Mouse (Mus musculus): ENCODE data around the gene Ppp2r5c. TPM values are rescaled to one million over a fixed set of nuclear protein-coding genes. Genes with fewer than 3 reads are reported as not detected.

Ppp2r5c gene
- polyA plus RNA-seq, 1 experiment from 2014 or later = 133 TPM

DNA sequence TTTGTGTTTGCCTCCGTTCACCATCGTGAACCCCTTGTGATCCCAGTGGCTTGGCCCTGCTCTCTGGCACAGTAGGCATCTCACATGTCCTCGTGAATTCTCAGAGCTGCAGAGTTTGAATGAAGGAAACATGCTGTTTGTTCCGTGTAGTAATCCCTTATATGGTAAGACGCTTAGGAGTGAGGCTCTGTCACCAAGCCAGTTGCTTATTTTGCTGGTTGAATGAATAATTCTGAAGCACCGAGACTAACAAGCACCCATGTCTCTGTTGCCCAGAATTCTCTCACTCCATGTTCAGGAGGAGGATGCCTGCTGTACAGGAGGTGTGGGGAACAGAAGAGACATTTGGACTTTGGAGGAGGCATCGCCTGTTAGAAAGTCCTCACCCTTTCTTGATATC is 9.1 kb downstream of the Ppp2r5c start:
- Histone ChIP-seq H3K9ac (ENCODE audit: low read depth, low read length) (no peak overlapping the region), H3K36me3 (ENCODE audit: control insufficient read depth, insufficient read depth, low read length) (0 out of 2 replicates have a peak, but pooled peaks cover 3% of the 10 kb centered on the region), H3K4me2 (ENCODE audit: low read depth, low read length) (no peak overlapping the region), H3K9me3 (ENCODE audit: control insufficient read depth, low read length) (no peaks in the 10 kb centered on the region), H3K4me1 (ENCODE audit: control insufficient read depth, insufficient read depth, low read length) (no peaks in the 10 kb centered on the region), H3K27me3 (replicated peaks; ENCODE audit: control insufficient read depth, insufficient read depth, low read length) (no peaks in the 10 kb centered on the region), H3K27ac (ENCODE audit: low read length) (no peak overlapping the region), H3K4me3 (ENCODE audit: low read length) (no peak overlapping the region)
- 89% methylated on average over 7 of the region's 7 CpGs for WGBS
- no peak for ATAC-seq

DNA sequence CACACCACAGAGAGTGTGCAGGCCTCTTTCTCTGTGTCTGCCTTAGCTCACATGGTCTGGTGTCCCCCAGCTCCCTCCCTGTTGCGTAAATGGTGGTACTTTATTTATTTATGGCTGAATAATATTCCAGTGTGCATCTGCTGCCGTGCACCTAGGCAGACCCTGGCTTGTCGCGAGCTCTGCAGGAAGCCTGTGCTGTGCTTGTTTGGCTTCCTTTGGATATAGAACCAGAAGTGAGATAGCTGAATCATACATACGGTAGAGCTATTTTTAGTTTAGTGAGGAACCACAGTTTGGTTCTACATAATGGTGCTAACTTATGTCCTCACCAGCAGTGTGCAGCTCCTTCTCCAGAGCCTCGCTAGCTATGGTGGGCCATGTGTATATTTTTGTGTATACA is 11.7 kb downstream of the Ppp2r5c start:
- no peaks in the 10 kb centered on the region for H3K36me3 ChIP-seq (ENCODE audit: control insufficient read depth, insufficient read depth, low read length)
- ATAC-seq = no peak
- no peak overlapping the region for H3K4me3 ChIP-seq (ENCODE audit: low read length)
- no peaks in the 10 kb centered on the region for H3K27me3 ChIP-seq (replicated peaks; ENCODE audit: control insufficient read depth, insufficient read depth, low read length)
- H3K27ac ChIP-seq (ENCODE audit: low read length) = no peak overlapping the region
- no peak overlapping the region for H3K4me2 ChIP-seq (ENCODE audit: low read depth, low read length)
- 75% methylated on average over 6 of the region's 6 CpGs for WGBS
- H3K4me1 ChIP-seq (ENCODE audit: control insufficient read depth, insufficient read depth, low read length) = no peaks in the 10 kb centered on the region
- H3K9ac ChIP-seq (ENCODE audit: low read depth, low read length) = no peak overlapping the region
- no peaks in the 10 kb centered on the region for H3K9me3 ChIP-seq (ENCODE audit: control insufficient read depth, low read length)

DNA sequence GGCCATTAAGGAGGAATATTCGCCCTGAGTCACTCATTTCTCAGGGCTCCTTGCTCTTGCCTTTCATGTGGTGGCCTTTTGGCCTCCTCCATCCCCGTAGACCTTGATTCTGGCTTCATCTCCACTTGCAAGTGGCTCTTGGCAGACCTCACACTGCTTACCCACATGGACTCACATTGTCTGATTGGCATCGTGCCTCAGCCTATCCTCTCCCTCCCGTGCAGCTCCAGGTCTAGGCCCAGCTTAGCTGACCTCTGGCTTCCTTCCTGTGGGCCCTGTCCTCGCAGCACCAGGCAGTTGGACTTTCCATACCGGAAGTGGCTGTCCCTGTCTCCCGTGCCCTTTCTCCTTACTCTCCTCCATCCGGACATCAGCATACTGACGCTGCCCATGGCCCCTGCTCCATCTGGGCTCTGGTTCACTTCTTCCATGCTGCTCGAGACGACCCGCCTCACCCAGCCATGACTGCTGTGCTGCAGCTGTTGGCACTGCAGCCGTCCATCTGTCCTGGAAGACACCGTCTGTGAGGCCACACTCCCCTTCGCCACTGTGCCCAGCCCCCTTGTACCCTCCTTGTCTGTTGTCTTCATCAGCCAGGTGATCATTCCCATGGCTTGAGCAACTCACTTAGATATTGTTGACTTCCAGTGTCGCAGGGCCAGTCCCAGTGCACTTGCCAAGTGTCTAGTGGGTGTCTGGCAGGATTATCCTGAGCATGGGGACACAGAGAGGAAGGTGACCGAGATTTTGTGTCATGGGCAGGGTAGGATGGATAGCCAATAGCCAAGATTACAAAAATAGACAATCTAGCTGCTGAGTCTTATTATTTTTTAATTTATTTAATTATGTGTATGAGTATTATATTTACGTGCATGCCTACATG is 13.7 kb downstream of the Ppp2r5c start:
- H3K4me2 ChIP-seq (ENCODE audit: low read depth, low read length) = no peak overlapping the region
- no peaks in the 10 kb centered on the region for H3K27me3 ChIP-seq (replicated peaks; ENCODE audit: control insufficient read depth, insufficient read depth, low read length)
- ATAC-seq = no peak
- 80% methylated on average over 18 of the region's 18 CpGs for WGBS
- H3K27ac ChIP-seq (ENCODE audit: low read length) = no peak overlapping the region
- H3K36me3 ChIP-seq (ENCODE audit: control insufficient read depth, insufficient read depth, low read length) = no peaks in the 10 kb centered on the region
- no peak overlapping the region for H3K4me3 ChIP-seq (ENCODE audit: low read length)
- no peaks in the 10 kb centered on the region for H3K4me1 ChIP-seq (ENCODE audit: control insufficient read depth, insufficient read depth, low read length)
- no peak overlapping the region for H3K9ac ChIP-seq (ENCODE audit: low read depth, low read length)
- H3K9me3 ChIP-seq (ENCODE audit: control insufficient read depth, low read length) = no peaks in the 10 kb centered on the region

DNA sequence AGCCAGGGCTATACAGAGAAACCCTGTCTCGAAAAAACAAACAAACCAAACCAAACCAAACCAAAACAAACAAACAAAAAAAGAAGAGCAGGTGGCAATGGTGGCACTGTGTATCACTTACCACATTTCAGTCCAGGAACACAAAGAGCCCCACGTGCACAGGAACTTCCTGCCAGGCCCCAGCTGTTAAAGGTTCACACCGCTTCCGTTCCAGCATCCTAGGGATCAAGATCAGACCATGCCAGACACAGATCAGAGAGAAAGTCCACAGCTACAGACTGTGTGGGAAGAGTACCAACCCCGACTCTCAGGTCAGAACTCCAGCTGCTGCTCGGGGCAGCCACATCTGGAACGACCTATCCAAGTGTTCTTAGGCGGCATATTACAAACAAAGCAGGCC is 16.8 kb downstream of the Ppp2r5c start:
- WGBS = 54% methylated on average over 8 of the region's 8 CpGs
- no peak overlapping the region for H3K4me3 ChIP-seq (ENCODE audit: low read length)
- no peaks in the 10 kb centered on the region for H3K9me3 ChIP-seq (ENCODE audit: control insufficient read depth, low read length)
- H3K36me3 ChIP-seq (ENCODE audit: control insufficient read depth, insufficient read depth, low read length) = no peaks in the 10 kb centered on the region
- no peak for ATAC-seq
- no peak overlapping the region for H3K9ac ChIP-seq (ENCODE audit: low read depth, low read length)
- no peak overlapping the region for H3K4me2 ChIP-seq (ENCODE audit: low read depth, low read length)
- no peaks in the 10 kb centered on the region for H3K27me3 ChIP-seq (replicated peaks; ENCODE audit: control insufficient read depth, insufficient read depth, low read length)
- H3K4me1 ChIP-seq (ENCODE audit: control insufficient read depth, insufficient read depth, low read length) = no peaks in the 10 kb centered on the region
- H3K27ac ChIP-seq (ENCODE audit: low read length) = no peak overlapping the region

DNA sequence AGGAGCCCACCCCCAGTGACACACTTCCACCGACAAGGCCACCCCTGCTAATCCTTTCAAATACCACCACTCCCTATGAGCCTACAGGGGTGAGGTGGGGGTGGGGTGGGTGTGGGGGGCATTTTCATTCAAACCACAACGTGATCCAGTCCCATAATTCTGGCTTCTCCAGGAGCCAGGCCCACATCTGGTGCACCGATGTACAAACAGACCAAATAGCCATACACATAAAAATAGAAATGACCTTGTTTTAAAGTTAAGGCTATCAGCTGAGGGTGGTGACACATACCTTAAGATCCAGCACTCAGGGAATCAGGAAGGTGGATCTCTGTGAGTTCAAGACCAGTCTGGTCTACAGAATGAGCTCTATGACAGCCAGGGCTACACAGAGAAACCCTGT is 24.5 kb downstream of the Ppp2r5c start:
- Histone ChIP-seq H3K36me3 (ENCODE audit: control insufficient read depth, insufficient read depth, low read length) (0 out of 2 replicates have a peak, but pooled peaks cover 6% of the 10 kb centered on the region), H3K9me3 (ENCODE audit: control insufficient read depth, low read length) (no peaks in the 10 kb centered on the region), H3K27me3 (replicated peaks; ENCODE audit: control insufficient read depth, insufficient read depth, low read length) (no peaks in the 10 kb centered on the region), H3K27ac (ENCODE audit: low read length) (no peak overlapping the region), H3K4me2 (ENCODE audit: low read depth, low read length) (no peak overlapping the region), H3K4me1 (ENCODE audit: control insufficient read depth, insufficient read depth, low read length) (no peaks in the 10 kb centered on the region), H3K4me3 (ENCODE audit: low read length) (no peak overlapping the region), H3K9ac (ENCODE audit: low read depth, low read length) (no peak overlapping the region)
- no peak for ATAC-seq
- WGBS = 74% methylated on average over 3 of the region's 3 CpGs

DNA sequence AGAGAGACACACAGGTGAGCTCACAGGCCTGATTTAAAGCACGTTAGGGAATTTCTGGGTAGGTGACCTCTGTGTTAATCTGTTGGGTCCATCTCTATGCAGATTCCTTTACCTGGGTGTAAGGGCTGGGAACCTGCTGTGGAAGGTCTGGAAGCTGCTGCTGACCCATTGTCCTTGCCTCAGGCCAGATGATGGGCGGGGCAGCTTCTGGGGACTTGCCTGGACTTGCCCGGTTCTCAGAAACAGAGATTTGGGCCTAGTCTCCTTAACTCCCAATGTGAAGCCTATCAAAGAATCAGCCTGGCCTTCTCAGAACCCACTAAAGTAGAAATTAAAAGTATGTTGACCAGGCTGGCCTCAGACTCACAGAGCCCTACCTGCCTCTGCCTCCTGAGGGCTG is 25.3 kb downstream of the Ppp2r5c start:
- no peak overlapping the region for H3K27ac ChIP-seq (ENCODE audit: low read length)
- H3K4me3 ChIP-seq (ENCODE audit: low read length) = no peak overlapping the region
- no peak for ATAC-seq
- no peak overlapping the region for H3K9ac ChIP-seq (ENCODE audit: low read depth, low read length)
- no peak overlapping the region for H3K4me2 ChIP-seq (ENCODE audit: low read depth, low read length)
- WGBS = 74% methylated on average over 3 of the region's 3 CpGs
- H3K27me3 ChIP-seq (replicated peaks; ENCODE audit: control insufficient read depth, insufficient read depth, low read length) = no peaks in the 10 kb centered on the region
- H3K4me1 ChIP-seq (ENCODE audit: control insufficient read depth, insufficient read depth, low read length) = no peaks in the 10 kb centered on the region
- 0 out of 2 replicates have a peak, but pooled peaks cover 6% of the 10 kb centered on the region for H3K36me3 ChIP-seq (ENCODE audit: control insufficient read depth, insufficient read depth, low read length)
- no peaks in the 10 kb centered on the region for H3K9me3 ChIP-seq (ENCODE audit: control insufficient read depth, low read length)

DNA sequence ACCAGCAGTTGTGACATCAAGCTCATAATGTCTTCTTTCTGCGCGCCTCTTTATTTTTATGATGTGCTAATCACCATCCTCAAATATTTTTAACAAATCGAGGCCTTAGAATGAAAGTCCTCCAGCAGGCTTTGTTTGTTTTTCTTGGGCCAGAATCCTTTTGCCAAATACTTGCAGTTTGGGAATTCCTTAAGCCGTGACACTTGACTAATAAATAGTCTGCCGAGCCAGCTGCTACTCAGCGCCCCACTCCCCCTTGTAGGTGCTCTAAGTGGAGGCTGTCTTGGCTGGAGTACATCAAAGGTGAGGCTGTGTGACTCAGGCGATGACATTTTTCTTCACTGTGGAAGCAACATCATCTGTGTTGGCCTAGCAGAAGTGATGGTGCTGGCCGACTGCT is 27.6 kb downstream of the Ppp2r5c start:
- Histone ChIP-seq H3K27ac (ENCODE audit: low read length) (no peak overlapping the region), H3K4me2 (ENCODE audit: low read depth, low read length) (no peak overlapping the region), H3K4me3 (ENCODE audit: low read length) (no peak overlapping the region), H3K9ac (ENCODE audit: low read depth, low read length) (no peak overlapping the region), H3K4me1 (ENCODE audit: control insufficient read depth, insufficient read depth, low read length) (no peaks in the 10 kb centered on the region), H3K27me3 (replicated peaks; ENCODE audit: control insufficient read depth, insufficient read depth, low read length) (no peaks in the 10 kb centered on the region), H3K36me3 (ENCODE audit: control insufficient read depth, insufficient read depth, low read length) (0 out of 2 replicates have a peak, but pooled peaks cover 6% of the 10 kb centered on the region), H3K9me3 (ENCODE audit: control insufficient read depth, low read length) (no peaks in the 10 kb centered on the region)
- 48% methylated on average over 8 of the region's 8 CpGs for WGBS
- ATAC-seq = no peak

DNA sequence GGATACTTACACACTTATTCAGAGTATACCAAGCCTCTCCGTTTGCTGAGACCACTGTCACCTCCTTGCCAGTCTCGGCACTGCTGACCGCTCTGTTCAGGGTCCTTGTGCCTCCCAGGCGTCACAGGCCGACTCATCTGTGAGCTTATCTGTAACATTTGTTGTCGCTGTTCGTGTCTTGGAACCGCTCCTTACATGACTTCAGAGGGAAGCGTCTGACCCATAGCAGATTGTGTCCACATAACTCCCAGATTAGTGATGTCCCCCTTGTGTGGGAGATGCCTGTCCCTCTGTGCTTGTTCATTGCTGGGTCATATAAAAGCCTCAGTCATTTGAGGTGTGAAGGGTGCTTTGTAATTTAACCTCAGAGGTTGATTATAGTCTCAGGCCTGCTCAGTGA is 29.6 kb downstream of the Ppp2r5c start:
- no peaks in the 10 kb centered on the region for H3K4me1 ChIP-seq (ENCODE audit: control insufficient read depth, insufficient read depth, low read length)
- H3K36me3 ChIP-seq (ENCODE audit: control insufficient read depth, insufficient read depth, low read length) = no peaks in the 10 kb centered on the region
- H3K27ac ChIP-seq (ENCODE audit: low read length) = no peak overlapping the region
- 68% methylated on average over 9 of the region's 9 CpGs for WGBS
- no peaks in the 10 kb centered on the region for H3K27me3 ChIP-seq (replicated peaks; ENCODE audit: control insufficient read depth, insufficient read depth, low read length)
- H3K4me3 ChIP-seq (ENCODE audit: low read length) = no peak overlapping the region
- H3K9ac ChIP-seq (ENCODE audit: low read depth, low read length) = no peak overlapping the region
- no peak for ATAC-seq
- H3K9me3 ChIP-seq (ENCODE audit: control insufficient read depth, low read length) = no peaks in the 10 kb centered on the region
- no peak overlapping the region for H3K4me2 ChIP-seq (ENCODE audit: low read depth, low read length)

DNA sequence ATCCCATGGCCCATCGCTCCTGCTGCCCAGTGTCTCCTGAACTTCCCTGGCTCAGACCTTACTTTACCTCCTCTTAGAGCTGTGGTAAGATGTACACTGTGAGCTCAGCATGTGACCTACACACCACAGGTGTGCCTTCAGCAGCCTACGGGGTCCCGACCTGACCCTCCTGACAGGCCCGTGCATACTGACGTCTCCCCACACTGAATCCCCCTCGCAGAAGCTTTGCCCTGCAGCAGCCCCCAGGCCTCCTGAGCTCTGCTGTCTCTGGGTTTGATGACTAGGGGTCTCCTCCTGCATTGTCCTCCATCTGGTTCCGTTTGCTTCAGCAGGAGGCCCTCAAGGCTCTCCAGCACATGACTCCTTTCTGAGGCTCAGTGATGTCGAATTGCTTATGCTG is 31.0 kb downstream of the Ppp2r5c start:
- no peak overlapping the region for H3K4me3 ChIP-seq (ENCODE audit: low read length)
- no peak overlapping the region for H3K4me2 ChIP-seq (ENCODE audit: low read depth, low read length)
- H3K27ac ChIP-seq (ENCODE audit: low read length) = no peak overlapping the region
- no peak for ATAC-seq
- 88% methylated on average over 8 of the region's 8 CpGs for WGBS
- H3K4me1 ChIP-seq (ENCODE audit: control insufficient read depth, insufficient read depth, low read length) = no peaks in the 10 kb centered on the region
- no peaks in the 10 kb centered on the region for H3K36me3 ChIP-seq (ENCODE audit: control insufficient read depth, insufficient read depth, low read length)
- no peaks in the 10 kb centered on the region for H3K27me3 ChIP-seq (replicated peaks; ENCODE audit: control insufficient read depth, insufficient read depth, low read length)
- H3K9me3 ChIP-seq (ENCODE audit: control insufficient read depth, low read length) = no peaks in the 10 kb centered on the region
- no peak overlapping the region for H3K9ac ChIP-seq (ENCODE audit: low read depth, low read length)

DNA sequence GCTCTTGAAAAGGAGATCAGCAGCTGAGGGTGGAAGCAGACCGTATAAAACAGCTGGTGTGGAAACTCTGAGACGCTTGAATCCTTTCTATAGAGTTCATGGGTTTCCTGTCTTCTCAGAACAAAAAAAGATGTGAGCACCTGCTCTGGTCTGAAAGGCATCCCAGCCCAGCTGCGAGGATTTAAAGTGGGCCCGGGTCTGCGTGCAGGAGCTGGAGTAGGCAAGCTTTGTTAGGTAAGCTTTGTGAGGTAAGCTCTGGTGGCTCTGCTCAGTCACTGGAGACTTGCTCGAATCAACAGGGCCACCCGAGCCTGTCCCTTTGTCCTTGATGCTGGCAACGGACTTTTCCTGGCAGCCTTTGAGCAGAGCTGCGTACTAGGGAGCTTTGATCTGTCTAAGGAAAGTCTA is 31.7 kb downstream of the Ppp2r5c start:
- Histone ChIP-seq H3K4me1 (ENCODE audit: control insufficient read depth, insufficient read depth, low read length) (no peaks in the 10 kb centered on the region), H3K4me3 (ENCODE audit: low read length) (no peak overlapping the region), H3K9me3 (ENCODE audit: control insufficient read depth, low read length) (no peaks in the 10 kb centered on the region), H3K36me3 (ENCODE audit: control insufficient read depth, insufficient read depth, low read length) (no peaks in the 10 kb centered on the region), H3K27ac (ENCODE audit: low read length) (no peak overlapping the region), H3K9ac (ENCODE audit: low read depth, low read length) (no peak overlapping the region), H3K27me3 (replicated peaks; ENCODE audit: control insufficient read depth, insufficient read depth, low read length) (no peaks in the 10 kb centered on the region), H3K4me2 (ENCODE audit: low read depth, low read length) (no peak overlapping the region)
- 85% methylated on average over 9 of the region's 9 CpGs for WGBS
- ATAC-seq = no peak

All from intestine, embryonic 16.5 days (tissue).